9 mouse cellular contexts compared by ENCODE assay signal in the genomic region with DNA sequence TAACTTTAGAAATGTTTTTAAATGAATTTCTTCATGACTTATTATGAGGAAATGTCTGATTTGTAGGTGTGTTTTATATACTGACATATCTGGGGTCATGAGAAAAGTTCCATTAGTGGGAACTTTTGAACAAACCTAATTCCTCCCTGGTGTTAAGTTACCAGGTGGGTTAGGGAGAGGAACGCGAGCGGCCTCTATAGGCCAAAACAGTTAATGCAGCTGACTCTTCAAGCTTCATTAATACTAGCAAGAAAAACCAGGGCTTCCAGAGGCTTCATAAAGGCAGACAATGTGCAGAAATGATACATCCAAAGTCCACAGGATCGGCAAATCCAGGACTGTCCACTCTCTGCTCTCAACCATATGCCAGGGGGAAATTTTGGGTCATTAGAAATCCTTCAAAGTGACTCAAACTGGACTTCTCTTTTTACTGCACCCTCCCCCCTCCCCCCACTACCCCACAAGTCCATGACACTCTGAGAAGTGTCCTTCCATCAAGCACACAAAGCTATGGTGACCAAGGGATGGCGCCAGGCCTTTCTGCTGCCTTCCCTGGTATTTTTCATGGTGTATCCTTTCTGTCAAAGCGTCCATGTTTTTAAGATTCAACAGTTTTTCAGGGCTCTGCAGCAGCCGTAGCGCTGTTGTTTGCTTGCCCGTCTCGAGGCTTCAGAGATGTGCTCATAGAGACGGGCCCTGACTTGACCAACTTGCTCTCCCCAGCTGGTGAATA.
DNase-seq lines count a peak whose midpoint lies in the region; ATAC-seq and TF ChIP-seq lines count a peak whose summit lies in the region.
"Had no signal": no experiment of that assay in that cellular context is flagged by ENCODE, and none has a peak within 500 bp of the region (broad histone marks: within the 10 kb centered on the region; RNA-seq: fewer than 3 reads in every experiment).

No protein-coding gene starts in this region.

- DNase-seq in CD4-positive, CD25-positive, alpha-beta regulatory T cell, adult 2 months (ENCODE audit: low read depth, low spot score) = peak; percentile 81
- peak; percentile 11 for DNase-seq in MEL-GATA-1-ER (ENCODE audit: extremely low read depth, low read depth)
- peak; percentile 73 for DNase-seq in cerebellum, adult 9-11 months
- DNase-seq in frontal cortex, postnatal 25 days (ENCODE audit: low spot score in 2 of 2) = peak; percentile 72 to 84
- DNase-seq in kidney, postnatal 0 days (ENCODE audit: low spot score) = peak; percentile 81
- no peak for DNase-seq in gastrocnemius, adult 8-10 months (ENCODE audit: low spot score in 2 of 2)
- DNase-seq: liver, embryonic 13.5 days had no signal

- H3K4me3 ChIP-seq in kidney, postnatal 0 days (replicated peaks; ENCODE audit: low read depth, low read length) = no peak overlapping the region
- peak overlapping the region; percentile 48 for H3K4me3 ChIP-seq in limb, embryonic 13.5 days
- H3K4me3 ChIP-seq in neural tube, embryonic 15.5 days (replicated peaks) = peak overlapping the region; percentile 45

- no peaks in the 10 kb centered on the region for H3K36me3 ChIP-seq in kidney, postnatal 0 days (ENCODE audit: insufficient read depth, low read length)
- no peaks in the 10 kb centered on the region for H3K36me3 ChIP-seq in limb, embryonic 13.5 days
- H3K36me3 ChIP-seq in neural tube, embryonic 15.5 days = no peaks in the 10 kb centered on the region
- H3K36me3 ChIP-seq: liver, embryonic 13.5 days had no signal

- H3K27ac ChIP-seq in kidney, postnatal 0 days = no peak overlapping the region
- no peak overlapping the region; the same call in 1 of the 2 replicates for H3K27ac ChIP-seq in limb, embryonic 13.5 days
- H3K27ac ChIP-seq in neural tube, embryonic 15.5 days (replicated peaks) = peak overlapping the region; percentile 92
- H3K27ac ChIP-seq: liver, embryonic 13.5 days had no signal

- peak; percentile 80 for TF ChIP-seq CTCF in kidney, postnatal 0 days (IDR thresholded peaks at IDR 0.05; ENCODE audit: low read depth)

- H3K4me1 ChIP-seq in kidney, postnatal 0 days (replicated peaks; ENCODE audit: insufficient read depth, low read length) = peaks cover 9% of the 10 kb centered on the region; the same call in 1 of the 2 replicates
- peaks cover 45% of the 10 kb centered on the region for H3K4me1 ChIP-seq in limb, embryonic 13.5 days
- H3K4me1 ChIP-seq in neural tube, embryonic 15.5 days = peaks cover 41% of the 10 kb centered on the region

- no peak for ATAC-seq in kidney, postnatal 0 days (replicated peaks; ENCODE audit: low FRiP score, low read depth)
- ATAC-seq in limb, embryonic 13.5 days (ENCODE audit: low FRiP score, low read depth) = no peak
- ATAC-seq in neural tube, embryonic 15.5 days (ENCODE audit: low FRiP score) = no peak

- no peak overlapping the region for H3K4me2 ChIP-seq in kidney, postnatal 0 days (ENCODE audit: low read length)
- peak overlapping the region; percentile 94 for H3K4me2 ChIP-seq in limb, embryonic 13.5 days (replicated peaks)
- peak overlapping the region; percentile 91 for H3K4me2 ChIP-seq in neural tube, embryonic 15.5 days

- H3K9ac ChIP-seq in kidney, postnatal 0 days (ENCODE audit: low read depth, low read length) = no peak overlapping the region
- no peak overlapping the region for H3K9ac ChIP-seq in limb, embryonic 13.5 days
- H3K9ac ChIP-seq in neural tube, embryonic 15.5 days (replicated peaks) = no peak overlapping the region
- H3K9ac ChIP-seq: liver, embryonic 13.5 days had no signal

- peaks cover 32% of the 10 kb centered on the region for H3K27me3 ChIP-seq in kidney, postnatal 0 days (ENCODE audit: insufficient read depth, low read length)
- H3K27me3 ChIP-seq in limb, embryonic 13.5 days = peaks cover 74% of the 10 kb centered on the region
- H3K27me3 ChIP-seq in neural tube, embryonic 15.5 days (replicated peaks) = peaks cover 17% of the 10 kb centered on the region

- WGBS in kidney, postnatal 0 days = 4% methylated on average over 11 of the region's 11 CpGs
- 4% methylated on average over 11 of the region's 11 CpGs for WGBS in limb, embryonic 13.5 days
- WGBS in neural tube, embryonic 15.5 days = 3% methylated on average over 11 of the region's 11 CpGs

- no peaks in the 10 kb centered on the region for H3K9me3 ChIP-seq in kidney, postnatal 0 days (replicated peaks; ENCODE audit: low read length)
- no peaks in the 10 kb centered on the region for H3K9me3 ChIP-seq in limb, embryonic 13.5 days
- no peaks in the 10 kb centered on the region for H3K9me3 ChIP-seq in neural tube, embryonic 15.5 days (replicated peaks)
- H3K9me3 ChIP-seq: liver, embryonic 13.5 days had no signal

Comparison
In these comparisons a context has a peak if more than half of its experiments do, and no peak if none do; other contexts are left out.
1. DNase-seq: peak in CD4-positive, CD25-positive, alpha-beta regulatory T cell, adult 2 months (single experiment), MEL-GATA-1-ER (single experiment), cerebellum, adult 9-11 months (single experiment), frontal cortex, postnatal 25 days (2 of 2) and kidney, postnatal 0 days (single experiment); none in gastrocnemius, adult 8-10 months (0 of 2).